Mouse (Mus musculus) hindbrain, embryonic 16.5 days (tissue): ENCODE measurements at regions not wholly inside any gene's neighbourhood (a gene's known extent, or its start where the extent isn't known, plus 50 kb on each side); places are given as distances from the start of the nearest gene placed in this dataset.

ENCODE experiments used
- ATAC-seq: fragments of 200-750 bp; cut with Nextera tagmentation; 2 replicates; pipeline ENCODE4 v1.8.0; 2017; ENCODE audit warnings: moderate TSS enrichment, moderate library complexity
- H3K27ac ChIP-seq: fragments of 300-500 bp; sonication (generic); 2 replicates; pipeline ENCODE4 v1.5.1; 2014; ENCODE audit warnings: low read depth, mild to moderate bottlenecking, control low read depth, low read length, moderate library complexity
- H3K27me3 ChIP-seq: fragments of 300-500 bp; sonication (generic); replicated peaks from 2 replicates; pipeline ENCODE4 v1.6.1; 2014; ENCODE audit warnings: low read length; ENCODE audit not compliant: control insufficient read depth, insufficient read depth
- H3K36me3 ChIP-seq: fragments of 300-500 bp; sonication (generic); 2 replicates; pipeline ENCODE4 v1.6.1; 2014; ENCODE audit warnings: mild to moderate bottlenecking, low read length, moderate library complexity, mixed read lengths; ENCODE audit not compliant: control insufficient read depth, insufficient read depth
- H3K4me1 ChIP-seq: fragments of 300-500 bp; sonication (generic); 2 replicates; pipeline ENCODE4 v1.6.1; 2014; ENCODE audit warnings: low read depth, low read length; ENCODE audit not compliant: control insufficient read depth, insufficient read depth
- H3K4me2 ChIP-seq: fragments of 300-500 bp; sonication (generic); 2 replicates; pipeline ENCODE4 v1.6.1; 2014; ENCODE audit warnings: mild to moderate bottlenecking, low read length, control low read depth, moderate library complexity
- H3K4me3 ChIP-seq: fragments of 300-500 bp; sonication (generic); 2 replicates; pipeline ENCODE4 v1.5.1; 2014; ENCODE audit warnings: mild to moderate bottlenecking, low read length, control low read depth, moderate library complexity
- H3K9ac ChIP-seq: fragments of 300-500 bp; sonication (generic); 2 replicates; pipeline ENCODE4 v1.6.1; 2014; ENCODE audit warnings: low read depth, mild to moderate bottlenecking, control low read depth, low read length, moderate library complexity
- H3K9me3 ChIP-seq: fragments of 300-500 bp; sonication (generic); 2 replicates; pipeline ENCODE4 v1.6.1; 2014; ENCODE audit warnings: mild to moderate bottlenecking, low read length, moderate library complexity; ENCODE audit not compliant: control insufficient read depth
- WGBS: fragments of 180-500 bp; shearing (Covaris S2); extraction: QIAGEN DNeasy Blood & Tissue Kit; methylation state at CpG from one replicate; pipeline ENCODE4 v1.1.7; 2014; 5-methylcytosine and 5-hydroxymethylcytosine counted together

DNA sequence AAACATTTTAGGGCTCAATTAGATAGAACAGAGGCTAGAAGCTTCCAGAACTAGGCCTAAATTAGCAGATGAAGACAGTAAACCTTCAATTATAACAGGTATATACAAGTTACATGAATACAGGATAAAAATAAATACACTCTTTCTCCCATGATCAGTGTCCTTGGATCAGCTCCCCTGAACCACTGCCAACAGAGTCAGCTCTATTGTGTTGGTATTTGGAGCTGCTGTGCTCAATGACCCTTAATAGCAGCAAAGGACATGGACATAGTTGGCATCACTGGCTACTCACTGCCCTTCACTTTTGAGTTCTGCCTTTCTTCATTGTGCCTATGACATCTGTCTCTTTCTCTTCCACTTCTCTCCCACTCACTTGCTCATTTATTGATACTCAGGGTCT lies 639.1 kb upstream of the 4921530L21Rik start:
- Histone ChIP-seq H3K4me1 (no peaks in the 10 kb centered on the region), H3K4me3 (no peak overlapping the region), H3K27ac (no peak overlapping the region), H3K9ac (no peak overlapping the region), H3K36me3 (no peaks in the 10 kb centered on the region), H3K4me2 (no peak overlapping the region), H3K9me3 (no peaks in the 10 kb centered on the region), H3K27me3 (no peaks in the 10 kb centered on the region)
- no peak for ATAC-seq

DNA sequence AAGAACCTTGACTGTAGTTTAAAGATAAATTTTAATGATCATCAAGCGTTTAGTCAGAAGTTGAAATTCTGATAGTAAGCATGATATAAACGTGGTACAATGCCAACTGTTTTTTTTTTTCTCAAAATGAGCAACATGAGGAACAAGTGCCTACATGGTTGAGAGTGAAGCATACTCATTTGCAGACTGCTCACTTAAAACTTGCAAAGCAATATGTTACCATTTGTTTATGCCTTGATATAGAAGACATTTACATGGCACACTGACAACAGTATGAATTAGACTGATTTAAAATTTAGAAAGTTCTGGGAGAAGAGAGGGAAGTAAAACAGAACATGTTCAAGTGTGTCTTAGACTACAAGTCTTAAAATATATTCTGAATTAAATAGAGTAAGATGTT lies 632.2 kb upstream of the 4921530L21Rik start:
- no peaks in the 10 kb centered on the region for H3K27me3 ChIP-seq
- ATAC-seq: no peak
- 79% methylated on average over 2 of the region's 2 CpGs for WGBS
- H3K4me2 ChIP-seq: no peak overlapping the region
- no peak overlapping the region for H3K9ac ChIP-seq
- no peaks in the 10 kb centered on the region for H3K36me3 ChIP-seq
- H3K4me1 ChIP-seq: no peaks in the 10 kb centered on the region
- H3K9me3 ChIP-seq: no peaks in the 10 kb centered on the region
- H3K27ac ChIP-seq: no peak overlapping the region
- H3K4me3 ChIP-seq: no peak overlapping the region

DNA sequence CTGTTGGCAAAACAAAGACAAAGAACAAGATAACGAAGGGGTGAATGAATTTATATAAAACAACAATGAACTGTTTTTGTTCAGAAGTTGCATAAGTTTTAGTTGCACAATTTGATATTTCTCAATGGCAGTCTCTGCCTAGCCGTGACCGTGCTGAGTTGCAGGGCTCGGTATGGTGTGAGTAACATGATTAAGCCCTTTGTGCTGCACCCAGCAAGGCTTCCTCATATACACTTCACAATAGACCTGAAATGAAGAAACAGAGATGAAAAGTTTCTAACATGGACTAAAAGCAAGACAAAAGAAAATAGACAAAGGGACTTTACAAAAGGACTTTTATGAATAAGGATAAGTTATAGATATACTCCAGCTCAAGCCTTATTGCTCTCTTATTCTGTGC lies 624.9 kb upstream of the 4921530L21Rik start:
- ATAC-seq: no peak
- H3K27me3 ChIP-seq: no peaks in the 10 kb centered on the region
- WGBS: 49% methylated on average over 4 of the region's 4 CpGs
- H3K9ac ChIP-seq: no peak overlapping the region
- no peaks in the 10 kb centered on the region for H3K9me3 ChIP-seq
- H3K36me3 ChIP-seq: no peaks in the 10 kb centered on the region
- no peaks in the 10 kb centered on the region for H3K4me1 ChIP-seq
- no peak overlapping the region for H3K4me3 ChIP-seq
- no peak overlapping the region for H3K27ac ChIP-seq
- H3K4me2 ChIP-seq: no peak overlapping the region

DNA sequence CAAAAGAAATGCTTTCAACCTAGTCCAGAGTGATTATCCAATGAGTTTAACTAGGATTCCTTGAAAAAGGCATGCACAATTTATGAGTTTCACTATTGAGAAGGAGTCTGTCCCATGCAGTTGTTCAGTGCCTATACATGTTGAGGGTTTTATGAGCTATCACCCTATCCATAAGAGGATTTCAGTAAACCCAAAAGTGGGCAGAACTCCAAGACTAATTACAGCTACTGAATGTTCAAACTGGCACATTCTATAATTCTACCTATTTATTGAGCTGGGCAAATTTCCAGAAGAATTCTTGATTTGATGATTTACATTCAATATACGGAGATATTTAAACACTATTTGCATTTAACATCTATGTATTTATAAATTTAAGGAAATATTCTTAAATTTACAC lies 599.6 kb upstream of the 4921530L21Rik start:
- Histone ChIP-seq H3K9me3 (no peaks in the 10 kb centered on the region), H3K4me2 (no peak overlapping the region), H3K27ac (no peak overlapping the region), H3K27me3 (no peaks in the 10 kb centered on the region), H3K9ac (no peak overlapping the region), H3K4me1 (no peaks in the 10 kb centered on the region), H3K36me3 (no peaks in the 10 kb centered on the region), H3K4me3 (no peak overlapping the region)
- whole genome bisulfite sequencing: 72% methylated on average over 1 of the region's 1 CpGs
- ATAC-seq: no peak

DNA sequence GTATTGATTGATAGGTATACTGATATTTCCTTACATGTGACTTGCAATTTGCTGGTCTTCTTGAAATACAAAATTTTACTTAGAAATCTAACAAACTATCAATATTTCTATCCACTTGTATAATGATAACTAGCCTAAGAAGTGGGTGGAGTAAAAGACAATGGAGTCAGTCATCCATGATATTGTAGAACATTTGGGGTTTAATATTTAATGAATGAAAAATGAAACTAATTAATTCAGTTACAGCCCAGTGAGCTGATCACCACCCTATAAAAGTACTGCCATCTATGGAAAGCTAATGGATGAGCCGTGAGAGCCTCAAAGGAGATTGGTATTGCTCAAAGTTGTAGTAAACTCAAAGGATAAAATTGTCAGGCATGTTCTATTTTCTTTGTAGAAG lies 599.0 kb upstream of the 4921530L21Rik start:
- Histone ChIP-seq H3K27me3 (no peaks in the 10 kb centered on the region), H3K4me3 (no peak overlapping the region), H3K9me3 (no peaks in the 10 kb centered on the region), H3K4me1 (no peaks in the 10 kb centered on the region), H3K9ac (no peak overlapping the region), H3K36me3 (no peaks in the 10 kb centered on the region), H3K27ac (no peak overlapping the region), H3K4me2 (no peak overlapping the region)
- 50% methylated on average over 1 of the region's 1 CpGs for WGBS
- ATAC-seq: no peak

- Histone ChIP-seq H3K27ac (no peak overlapping the region), H3K36me3 (no peaks in the 10 kb centered on the region), H3K4me1 (no peaks in the 10 kb centered on the region), H3K9ac (no peak overlapping the region), H3K4me3 (no peak overlapping the region), H3K9me3 (no peaks in the 10 kb centered on the region), H3K27me3 (no peaks in the 10 kb centered on the region), H3K4me2 (no peak overlapping the region)
- no peak for ATAC-seq
- WGBS: 77% methylated on average over 2 of the region's 2 CpGs
Observed at GRCm38 (mm10) chr14:95314134-95314924, 566.7 kb upstream of the 4921530L21Rik start.

DNA sequence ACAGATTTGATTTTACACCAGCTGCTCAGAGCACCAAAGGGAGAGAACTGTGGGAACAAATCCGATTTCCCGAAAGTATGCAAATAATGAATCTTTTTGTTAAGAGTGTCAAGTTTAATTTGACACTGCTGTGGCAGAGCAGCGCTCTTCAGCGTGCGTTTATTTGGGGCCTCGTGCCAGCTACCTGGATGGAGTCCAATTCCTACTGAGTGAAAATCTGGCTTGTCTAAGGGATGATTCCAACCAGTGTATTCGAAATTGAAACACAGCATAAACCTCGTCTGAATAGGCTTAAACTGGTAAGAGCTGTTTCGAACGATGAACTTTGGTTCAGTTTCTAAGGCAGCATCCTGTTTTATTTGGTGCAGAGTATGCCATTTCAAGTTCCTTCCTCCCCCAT lies 524.1 kb upstream of the 4921530L21Rik start:
- Histone ChIP-seq H3K4me1 (no peaks in the 10 kb centered on the region), H3K9ac (no peak overlapping the region), H3K4me2 (peak overlapping the region; percentile 17; the same call in 1 of the 2 replicates), H3K9me3 (0 out of 2 replicates have a peak, but pooled peaks cover 3% of the 10 kb centered on the region), H3K36me3 (no peaks in the 10 kb centered on the region), H3K27ac (no peak overlapping the region), H3K4me3 (no peak overlapping the region), H3K27me3 (no peaks in the 10 kb centered on the region)
- ATAC-seq: peak; percentile 96
- WGBS: 42% methylated on average over 10 of the region's 10 CpGs
